Mouse (Mus musculus) cerebellum, postnatal 4 days (tissue): ENCODE results near the gene Mamdc4.

Source experiments
- DNase-seq, 2 experiments: peaks; one replicate each; pipeline ENCODE4 v3.0.0; 2022; ENCODE audit warnings: low spot score in 2 of 2, mixed read lengths in 1 of 2

Gene Mamdc4

GRCm38 (mm10) chr2:25582466-25583119 is 7.9 kb upstream of the Mamdc4 start:
- DNase-seq, result peak in 1 of 2 experiments; percentile 54

- peak in 1 of 2 experiments; percentile 73 for DNase-seq
These were observed 7.3 kb upstream of the Mamdc4 start for GRCm38 (mm10) chr2:25581901-25582301.

- DNase-seq, result peak in 1 of 2 experiments; percentile 73
These were observed 6.7 kb upstream of the Mamdc4 start, which contains the start of gene Ajm1 for GRCm38 (mm10) chr2:25581294-25581864. TSS of gene Ajm1 (minus strand) at chr2:25581757.

GRCm38 (mm10) chr2:25580621-25581101 is 6.0 kb upstream of the Mamdc4 start:
- no peak for DNase-seq

- DNase-seq, result peak in 1 of 2 experiments; percentile 64
These were observed 5.3 kb upstream of the Mamdc4 start for GRCm38 (mm10) chr2:25579737-25580460.

- DNase-seq, result peak in 1 of 2 experiments; percentile 28
These were observed 4.4 kb upstream of the Mamdc4 start for GRCm38 (mm10) chr2:25578796-25579736.

GRCm38 (mm10) chr2:25577951-25578795 is 3.5 kb upstream of the Mamdc4 start:
- peak in 1 of 2 experiments; percentile 39 for DNase-seq

- no peak for DNase-seq
These were observed 2.6 kb upstream of the Mamdc4 start for GRCm38 (mm10) chr2:25576965-25577891.

GRCm38 (mm10) chr2:25576028-25576850 is 1.6 kb upstream of the Mamdc4 start:
- DNase-seq, result no peak

- peak in 1 of 2 experiments; percentile 46 for DNase-seq
These were observed 885 bp upstream of the Mamdc4 start for GRCm38 (mm10) chr2:25575432-25576027.

GRCm38 (mm10) chr2:25574136-25574535 is 509 bp downstream of the Mamdc4 start:
- DNase-seq, result no peak

GRCm38 (mm10) chr2:25573068-25573467 is 1.6 kb downstream of the Mamdc4 start:
- DNase-seq, result no peak

GRCm38 (mm10) chr2:25571221-25571620 is 3.4 kb downstream of the Mamdc4 start:
- no peak for DNase-seq

GRCm38 (mm10) chr2:25569323-25569722 is 5.3 kb downstream of the Mamdc4 start:
- no peak for DNase-seq

GRCm38 (mm10) chr2:25568473-25569019 is 6.1 kb downstream of the Mamdc4 start:
- DNase-seq, result no peak

- DNase-seq, result no peak
These were observed 8.1 kb downstream of the Mamdc4 start for GRCm38 (mm10) chr2:25566558-25566957.

- DNase-seq, result no peak
These were observed 8.9 kb downstream of the Mamdc4 start for GRCm38 (mm10) chr2:25565741-25566140.

- peak in 1 of 2 experiments; percentile 14 for DNase-seq
These were observed 12.7 kb downstream of the Mamdc4 start for GRCm38 (mm10) chr2:25561946-25562345.
